Mouse (Mus musculus) E14TG2a.4 (cell line): Measurements from ENCODE around the gene Wdr25.
A peak's percentile ranks its signal among the peaks of the same experiment; 100 is the strongest.

ENCODE experiments used
- H3K27me3 ChIP-seq: 2 replicates; pipeline ENCODE4 v1.6.1; 2014; ENCODE audit warnings: low read length, control low read depth; ENCODE audit not compliant: insufficient read depth
- H3K36me3 ChIP-seq: 2 replicates; pipeline ENCODE4 v1.6.1; 2014; ENCODE audit warnings: low read length, control low read depth; ENCODE audit not compliant: insufficient read depth
- H3K4me1 ChIP-seq: replicated peaks from 2 replicates; pipeline ENCODE4 v1.6.1; 2014; ENCODE audit warnings: low read depth, low read length, control low read depth
- H3K4me3 ChIP-seq: replicated peaks from 2 replicates; pipeline ENCODE4 v1.5.1; 2014; ENCODE audit warnings: mild to moderate bottlenecking, low read length
- H3K9me3 ChIP-seq: 2 replicates; pipeline ENCODE4 v1.6.1; 2014; ENCODE audit warnings: low read length, control low read depth
- CTCF ChIP-seq: conservative IDR thresholded peaks from 2 replicates; pipeline ENCODE4 v1.5.1; 2014; ENCODE audit warnings: low read length
- NANOG ChIP-seq: IDR thresholded peaks from 2 replicates; pipeline ENCODE4 v1.6.1; 2014; ENCODE audit warnings: borderline replicate concordance, low read length, mixed read lengths
- POU5F1 ChIP-seq: IDR thresholded peaks from 2 replicates; pipeline ENCODE4 v1.6.1; 2014; ENCODE audit warnings: low read length, borderline replicate concordance

Wdr25 gene

DNA sequence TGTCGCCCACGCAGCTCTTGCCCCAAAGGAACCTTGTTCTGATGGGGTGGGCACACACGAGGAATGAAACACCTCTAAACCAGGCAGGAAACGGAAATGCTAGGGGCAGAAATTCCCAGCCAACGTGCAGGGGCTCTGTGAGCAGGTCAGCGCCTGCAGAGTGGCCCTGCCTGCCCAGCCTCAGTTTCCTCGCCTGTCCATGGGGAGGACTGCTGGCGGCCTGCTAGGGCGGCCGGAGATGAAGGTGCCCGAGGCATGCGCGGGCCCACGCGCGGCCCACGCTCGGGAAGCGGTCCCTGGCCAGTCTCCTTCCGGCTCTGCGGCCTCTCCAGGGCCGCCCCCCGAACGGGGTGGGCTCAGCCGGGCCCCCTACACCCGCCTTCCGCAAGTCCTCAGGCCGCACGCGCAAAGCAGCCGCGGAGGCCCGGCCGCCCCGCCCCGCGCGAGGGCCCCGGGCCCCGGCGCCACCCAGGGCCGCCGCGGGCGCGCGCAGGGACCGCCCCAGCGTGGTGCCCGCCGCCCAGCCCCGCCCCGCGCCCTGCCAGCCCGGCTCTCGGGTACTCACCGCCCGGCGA lies 174.2 kb downstream of the Wdr25 start:
- no peak for TF ChIP-seq CTCF
- no peak for TF ChIP-seq NANOG
- no peak for TF ChIP-seq POU5F1
- peaks cover 89% of the 10 kb centered on the region for H3K27me3 ChIP-seq
- peaks cover 20% of the 10 kb centered on the region for H3K4me1 ChIP-seq
- no peaks in the 10 kb centered on the region for H3K36me3 ChIP-seq
- H3K4me3 ChIP-seq, result peak overlapping the region; percentile 81
- H3K9me3 ChIP-seq, result no peaks in the 10 kb centered on the region

GRCm38 (mm10) chr12:109068167-109068653 lies 174.8 kb downstream of the Wdr25 start, which contains the start of gene Begain:
Gene Begain (minus strand): TSS chr12:109068217.
- Histone ChIP-seq H3K9me3 (no peaks in the 10 kb centered on the region), H3K27me3 (peaks cover 95% of the 10 kb centered on the region), H3K4me3 (peak within 1 kb of the TSS; percentile 81), H3K36me3 (no peaks in the 10 kb centered on the region), H3K4me1 (peaks cover 23% of the 10 kb centered on the region)
- no peak for TF ChIP-seq NANOG
- TF ChIP-seq CTCF, result no peak
- no peak for TF ChIP-seq POU5F1

- H3K36me3 ChIP-seq, result no peaks in the 10 kb centered on the region
- H3K27me3 ChIP-seq, result peaks cover 95% of the 10 kb centered on the region
- H3K4me3 ChIP-seq, result peak overlapping the region; percentile 81
- H3K4me1 ChIP-seq, result peaks cover 28% of the 10 kb centered on the region
- no peaks in the 10 kb centered on the region for H3K9me3 ChIP-seq
- TF ChIP-seq CTCF (no peak), NANOG (no peak), POU5F1 (no peak)
Observed at GRCm38 (mm10) chr12:109068738-109069137, 175.3 kb downstream of the Wdr25 start.

- Histone ChIP-seq H3K4me1 (peaks cover 30% of the 10 kb centered on the region), H3K9me3 (no peaks in the 10 kb centered on the region), H3K27me3 (peaks cover 93% of the 10 kb centered on the region), H3K4me3 (no peak overlapping the region), H3K36me3 (no peaks in the 10 kb centered on the region)
- TF ChIP-seq NANOG, result no peak
- TF ChIP-seq POU5F1, result no peak
- no peak for TF ChIP-seq CTCF
Observed at GRCm38 (mm10) chr12:109069751-109070150, 176.3 kb downstream of the Wdr25 start.

GRCm38 (mm10) chr12:109071248-109071647 lies 177.8 kb downstream of the Wdr25 start:
- Histone ChIP-seq H3K4me1 (peaks cover 30% of the 10 kb centered on the region), H3K9me3 (no peaks in the 10 kb centered on the region), H3K27me3 (peaks cover 89% of the 10 kb centered on the region), H3K4me3 (no peak overlapping the region), H3K36me3 (no peaks in the 10 kb centered on the region)
- TF ChIP-seq CTCF, result no peak
- no peak for TF ChIP-seq POU5F1
- TF ChIP-seq NANOG, result no peak

DNA sequence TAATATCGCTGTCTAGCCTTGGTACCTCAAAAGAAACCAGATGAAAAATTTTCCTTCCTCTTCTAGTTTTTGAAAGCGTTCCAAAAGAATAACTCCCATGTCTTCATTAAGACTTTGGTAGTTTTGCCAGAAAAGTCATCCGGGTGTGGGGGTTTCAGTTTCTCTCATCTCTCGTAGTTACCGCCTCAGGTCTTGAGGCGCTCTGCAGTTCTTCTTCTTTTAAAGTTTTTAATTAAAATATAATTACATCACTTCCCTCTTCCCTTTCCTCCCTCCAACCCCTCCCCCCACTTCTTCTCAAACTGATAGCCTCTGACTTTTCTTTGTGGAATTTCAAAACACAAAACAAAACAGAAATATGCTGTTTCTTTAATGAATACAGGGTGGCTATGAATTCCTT lies 180.7 kb downstream of the Wdr25 start:
- peaks cover 72% of the 10 kb centered on the region for H3K27me3 ChIP-seq
- no peaks in the 10 kb centered on the region for H3K9me3 ChIP-seq
- no peaks in the 10 kb centered on the region for H3K36me3 ChIP-seq
- H3K4me3 ChIP-seq, result no peak overlapping the region
- TF ChIP-seq CTCF (no peak), NANOG (no peak), POU5F1 (no peak)
- peaks cover 16% of the 10 kb centered on the region; the same call in 1 of the 2 replicates for H3K4me1 ChIP-seq

DNA sequence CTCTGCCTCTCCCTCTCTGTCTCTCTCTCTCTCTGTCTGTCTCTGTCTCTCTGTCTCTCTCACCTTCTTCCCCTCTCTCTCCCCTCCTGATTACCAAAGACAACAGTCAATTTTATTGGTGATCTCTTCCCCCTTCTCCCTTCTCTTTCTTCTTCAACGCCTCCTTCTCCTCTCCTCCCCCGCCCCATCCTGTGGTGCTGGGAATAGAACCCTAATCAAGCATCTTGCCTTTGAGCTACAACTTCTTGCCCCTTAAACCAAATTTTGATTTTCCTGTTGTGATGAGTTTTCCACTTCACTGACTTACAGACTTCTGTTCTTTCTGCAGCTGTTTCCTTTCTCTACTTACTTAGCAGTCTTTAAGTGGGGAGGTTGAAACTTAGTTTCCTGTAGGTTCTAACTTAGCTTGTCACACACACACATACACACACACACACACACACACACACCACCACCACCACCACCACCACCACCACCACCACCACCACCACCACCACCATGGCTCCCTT lies 181.4 kb downstream of the Wdr25 start:
- no peaks in the 10 kb centered on the region for H3K36me3 ChIP-seq
- peaks cover 65% of the 10 kb centered on the region for H3K27me3 ChIP-seq
- no peak overlapping the region for H3K4me3 ChIP-seq
- no peaks in the 10 kb centered on the region for H3K9me3 ChIP-seq
- TF ChIP-seq NANOG, result no peak
- no peak for TF ChIP-seq CTCF
- TF ChIP-seq POU5F1, result no peak
- H3K4me1 ChIP-seq, result peaks cover 16% of the 10 kb centered on the region; the same call in 1 of the 2 replicates

GRCm38 (mm10) chr12:109077036-109077435 lies 183.6 kb downstream of the Wdr25 start:
- TF ChIP-seq NANOG (no peak), POU5F1 (no peak), CTCF (no peak)
- H3K36me3 ChIP-seq, result no peaks in the 10 kb centered on the region
- H3K9me3 ChIP-seq, result no peaks in the 10 kb centered on the region
- H3K27me3 ChIP-seq, result peaks cover 43% of the 10 kb centered on the region
- H3K4me3 ChIP-seq, result no peak overlapping the region
- peaks cover 10% of the 10 kb centered on the region; the same call in 1 of the 2 replicates for H3K4me1 ChIP-seq
